Mouse (Mus musculus) heart, adult 2 months (tissue): ENCODE results near the gene Dab1. TPM values are rescaled to one million over a fixed set of nuclear protein-coding genes. Genes with fewer than 3 reads are reported as not detected.

ENCODE experiments used
- DNase-seq, 2 experiments: peaks; one replicate each; pipeline ENCODE4 v3.0.0; 2021
- H3K27ac ChIP-seq: fragments of 200-600 bp; 2 replicates; pipeline ENCODE4 v1.8.1; 2022
- H3K27me3 ChIP-seq: fragments of 200-500 bp; 2 replicates; pipeline ENCODE4 v1.6.1; 2012; ENCODE audit warnings: mild to moderate bottlenecking, low read length, inconsistent platforms, mixed read lengths; ENCODE audit not compliant: control insufficient read depth, insufficient read depth
- H3K36me3 ChIP-seq: fragments of 200-500 bp; 2 replicates; pipeline ENCODE4 v1.6.1; 2012; ENCODE audit warnings: low read length, inconsistent platforms; ENCODE audit not compliant: control insufficient read depth, insufficient read depth
- H3K4me1 ChIP-seq: fragments of 200-500 bp; 2 replicates; pipeline ENCODE4 v1.6.1; 2011; ENCODE audit warnings: low read length; ENCODE audit not compliant: control insufficient read depth, insufficient read depth
- H3K4me3 ChIP-seq: fragments of 200-600 bp; 2 replicates; pipeline ENCODE4 v1.8.1; 2022
- H3K79me2 ChIP-seq: fragments of 200-500 bp; replicated peaks from 2 replicates; pipeline ENCODE4 v1.6.1; 2012; ENCODE audit warnings: mild to moderate bottlenecking, inconsistent platforms, low read length, moderate library complexity, mixed read lengths; ENCODE audit not compliant: control insufficient read depth, insufficient read depth
- H3K9ac ChIP-seq: fragments of 200-500 bp; 2 replicates; pipeline ENCODE4 v1.6.1; 2012; ENCODE audit warnings: low read depth, mild to moderate bottlenecking, control low read depth, inconsistent platforms, low read length, mixed read lengths
- CTCF ChIP-seq: fragments of 200-600 bp; IDR thresholded peaks from 2 replicates; pipeline ENCODE4 v1.8.1; 2022; ENCODE audit warnings: antibody characterized with exemption, mild to moderate bottlenecking, moderate library complexity
- EP300 ChIP-seq: fragments of 200-500 bp; IDR thresholded peaks from 2 replicates; pipeline ENCODE4 v1.6.1; 2011; ENCODE audit warnings: low read depth, low read length, control low read depth; ENCODE audit not compliant: insufficient read depth
- POLR2A ChIP-seq: fragments of 200-500 bp; IDR thresholded peaks from 2 replicates; pipeline ENCODE4 v1.6.1; 2011; ENCODE audit warnings: mild to moderate bottlenecking, low read depth, low read length, control low read depth; ENCODE audit not compliant: insufficient read depth
- WGBS: fragments of 180-500 bp; shearing (Covaris S2); methylation state at CpG from one replicate; pipeline ENCODE4 v1.1.7; 2018; 5-methylcytosine and 5-hydroxymethylcytosine counted together
- intact Hi-C: fragments of 180-260 bp; cut with DNase I; formaldehyde crosslinking; loops from one replicate; pipeline ENCODE4 v1.15.1; 2025
- polyA plus RNA-seq: library from polyadenylated mRNA; depleted of rRNA; stranded (reverse); fragments of >200 nt; gene quantifications from 2 replicates; pipeline ENCODE4 v1.2.3, GENCODE M21; 2012
- total RNA-seq, 2 experiments: library from RNA; stranded (reverse); gene quantifications; 2 replicates each; pipeline ENCODE4 v1.2.3; 2021

The Dab1 gene
- total and polyA plus RNA-seq, 3 experiments, result 0.21 TPM; not detected in 2

DNA sequence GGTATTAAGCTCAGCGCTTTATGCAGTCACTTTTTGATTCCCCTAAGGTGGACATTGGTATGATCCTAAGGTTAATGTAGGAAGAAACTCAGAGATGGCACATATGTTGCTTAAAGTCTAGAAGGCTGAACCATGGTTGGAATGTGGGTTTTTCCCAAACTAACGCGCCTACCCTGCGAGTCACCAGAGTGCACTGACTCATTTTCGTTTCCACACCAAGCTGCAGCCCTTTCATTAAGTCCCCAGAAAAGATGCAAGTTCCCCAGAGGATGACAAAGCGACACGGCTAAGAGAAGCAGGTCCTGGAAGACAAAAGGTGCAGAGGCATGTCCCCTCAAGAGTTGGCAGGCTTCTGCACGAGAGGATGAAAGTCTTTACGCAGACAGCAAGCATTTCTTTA, 39.1 kb upstream of the Dab1 start:
- no peaks in the 10 kb centered on the region for H3K27me3 ChIP-seq
- no peak overlapping the region for H3K4me3 ChIP-seq
- H3K36me3 ChIP-seq, result no peaks in the 10 kb centered on the region
- H3K27ac ChIP-seq, result no peak overlapping the region
- TF ChIP-seq EP300 (no peak), POLR2A (no peak), CTCF (no peak)
- H3K4me1 ChIP-seq, result no peaks in the 10 kb centered on the region
- H3K79me2 ChIP-seq, result no peaks in the 10 kb centered on the region
- no peak overlapping the region for H3K9ac ChIP-seq
- WGBS, result 75% methylated on average over 9 of the region's 9 CpGs
- intact Hi-C loops, result no loop called here
- no peak for DNase-seq

DNA sequence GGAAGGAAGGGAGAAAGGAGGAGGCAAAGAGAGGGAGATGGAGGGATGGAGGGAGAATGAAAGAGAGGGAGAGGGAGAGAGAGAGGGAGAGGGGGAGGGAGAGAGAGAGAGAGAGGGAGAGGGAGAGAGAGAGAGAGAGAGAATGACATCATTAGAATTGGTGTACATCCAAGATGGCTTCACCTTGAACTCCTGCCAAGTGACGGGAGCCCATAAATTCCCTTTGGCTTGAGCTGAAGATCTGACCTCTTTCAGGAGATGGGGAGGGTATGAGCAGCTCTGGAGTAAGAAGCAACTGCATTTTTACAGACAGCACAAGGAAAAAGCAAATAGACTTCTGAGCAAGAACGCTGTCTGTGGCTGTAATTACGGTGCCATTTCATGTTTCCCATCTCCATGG, 4.1 kb upstream of the Dab1 start:
- Histone ChIP-seq H3K9ac (no peak overlapping the region), H3K27ac (no peak overlapping the region), H3K27me3 (no peaks in the 10 kb centered on the region), H3K36me3 (no peaks in the 10 kb centered on the region), H3K4me3 (no peak overlapping the region), H3K79me2 (no peaks in the 10 kb centered on the region), H3K4me1 (no peaks in the 10 kb centered on the region)
- intact Hi-C loops, result no loop called here
- WGBS, result 67% methylated on average over 3 of the region's 3 CpGs
- DNase-seq, result no peak
- TF ChIP-seq POLR2A, result no peak
- no peak for TF ChIP-seq EP300
- TF ChIP-seq CTCF, result no peak

DNA sequence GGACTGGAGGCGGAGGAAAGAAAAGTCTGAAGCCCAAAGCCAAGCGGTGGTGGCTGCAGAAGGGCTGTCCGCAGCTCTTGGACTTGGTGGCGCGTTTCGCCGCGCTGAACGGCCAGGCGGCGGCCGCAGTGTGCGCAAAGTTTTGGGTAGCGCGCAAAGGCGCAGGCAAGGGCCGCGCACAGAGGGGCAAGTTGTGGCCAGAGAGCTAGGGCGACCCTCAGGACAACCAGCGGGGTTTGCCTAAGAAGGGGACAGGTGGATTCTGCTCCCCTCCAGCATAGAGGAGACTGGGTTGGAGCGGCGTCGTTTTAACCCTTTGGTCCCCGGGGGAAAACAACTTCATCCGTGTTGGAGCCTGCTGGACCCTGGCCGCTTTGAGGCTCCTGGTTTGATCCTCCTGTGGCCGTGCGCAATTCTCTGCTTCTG, 800 bp downstream of the Dab1 start:
- Histone ChIP-seq H3K27ac (no peak overlapping the region), H3K9ac (no peak overlapping the region), H3K4me1 (no peaks in the 10 kb centered on the region), H3K79me2 (no peaks in the 10 kb centered on the region), H3K4me3 (no peak overlapping the region), H3K27me3 (no peaks in the 10 kb centered on the region), H3K36me3 (no peaks in the 10 kb centered on the region)
- TF ChIP-seq POLR2A (no peak), CTCF (no peak), EP300 (no peak)
- intact Hi-C loops, result no loop called here
- DNase-seq, result no peak
- 2% methylated on average over 28 of the region's 28 CpGs for WGBS

DNA sequence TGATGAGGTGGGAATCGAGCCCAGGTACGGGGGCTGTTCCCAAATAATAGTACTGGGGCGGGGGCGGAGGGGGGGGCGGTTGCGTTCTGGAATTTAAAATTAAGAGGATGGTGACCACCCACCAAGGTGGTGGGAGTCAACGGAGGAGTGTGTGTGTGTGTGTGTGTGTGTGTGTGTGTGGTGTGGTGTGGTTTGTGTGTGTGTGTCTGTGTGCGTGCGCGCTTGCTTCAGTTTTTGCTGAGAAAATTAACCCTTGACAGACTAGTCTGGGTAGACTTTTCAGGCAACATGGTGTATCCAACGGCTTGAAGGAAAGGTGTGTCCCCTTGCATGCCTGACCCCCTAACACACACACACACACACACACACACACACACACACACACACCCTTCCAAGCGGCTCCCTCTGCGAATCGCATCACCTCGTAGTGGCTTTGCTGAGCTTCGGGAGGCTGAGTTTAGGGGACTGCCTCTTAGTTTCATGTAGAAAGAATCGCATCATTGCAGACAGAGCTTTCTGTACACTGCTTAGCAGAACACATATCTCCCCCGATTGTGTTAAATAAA, 1.5 kb downstream of the Dab1 start:
- Histone ChIP-seq H3K9ac (no peak overlapping the region), H3K27ac (no peak overlapping the region), H3K27me3 (no peaks in the 10 kb centered on the region), H3K4me3 (no peak overlapping the region), H3K79me2 (no peaks in the 10 kb centered on the region), H3K36me3 (no peaks in the 10 kb centered on the region), H3K4me1 (no peaks in the 10 kb centered on the region)
- 25% methylated on average over 18 of the region's 18 CpGs for WGBS
- TF ChIP-seq CTCF (no peak), EP300 (no peak), POLR2A (no peak)
- intact Hi-C loops, result no loop called here
- no peak for DNase-seq

DNA sequence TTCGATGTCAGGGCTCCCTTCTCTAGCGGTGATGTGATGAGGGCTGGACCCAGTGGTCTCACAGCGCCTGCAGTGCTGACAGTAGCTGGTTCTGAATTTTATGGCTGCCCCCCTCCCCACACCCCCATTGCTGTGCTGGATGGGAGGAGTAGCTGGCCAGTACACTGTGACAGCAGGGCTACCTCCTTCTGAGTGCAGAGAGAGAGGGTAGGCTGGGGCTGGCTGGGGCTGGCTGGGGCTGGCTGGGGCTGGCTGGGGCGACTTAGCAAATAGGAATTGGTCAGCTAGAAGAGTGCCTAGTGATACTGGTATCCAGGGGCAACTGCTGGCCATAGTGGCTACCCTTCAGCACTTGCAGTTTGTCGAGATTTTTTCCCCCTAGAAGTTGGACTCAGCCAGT, 2.4 kb downstream of the Dab1 start:
- no peaks in the 10 kb centered on the region for H3K4me1 ChIP-seq
- H3K27me3 ChIP-seq, result no peaks in the 10 kb centered on the region
- 34% methylated on average over 5 of the region's 5 CpGs for WGBS
- intact Hi-C loops, result no loop called here
- H3K9ac ChIP-seq, result no peak overlapping the region
- no peak for DNase-seq
- TF ChIP-seq CTCF (no peak), EP300 (no peak), POLR2A (no peak)
- no peak overlapping the region for H3K27ac ChIP-seq
- H3K36me3 ChIP-seq, result no peaks in the 10 kb centered on the region
- H3K79me2 ChIP-seq, result no peaks in the 10 kb centered on the region
- no peak overlapping the region for H3K4me3 ChIP-seq

DNA sequence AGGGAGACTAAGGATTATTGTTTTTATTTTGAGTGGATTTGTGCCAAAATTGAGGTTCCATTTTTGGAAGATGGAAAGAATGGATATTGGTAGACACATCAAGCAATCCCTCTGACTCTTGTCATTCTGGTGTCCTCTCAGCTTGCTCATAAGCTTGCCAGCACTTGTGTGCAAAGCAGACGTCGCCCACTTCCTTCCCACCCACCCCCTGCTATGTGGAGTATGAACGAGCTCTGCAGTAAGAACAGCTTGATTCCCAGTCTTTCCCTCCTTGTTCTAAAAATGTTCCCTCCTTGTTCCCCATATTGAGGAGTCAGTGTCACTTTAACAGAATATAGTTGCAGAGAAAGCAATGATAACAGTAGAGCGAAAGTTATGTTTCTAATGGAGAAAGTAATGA, 11.0 kb downstream of the Dab1 start:
- H3K9ac ChIP-seq, result no peak overlapping the region
- H3K79me2 ChIP-seq, result no peaks in the 10 kb centered on the region
- no peak for DNase-seq
- no peak overlapping the region for H3K27ac ChIP-seq
- H3K4me1 ChIP-seq, result no peaks in the 10 kb centered on the region
- TF ChIP-seq POLR2A (no peak), CTCF (no peak), EP300 (no peak)
- no peaks in the 10 kb centered on the region for H3K27me3 ChIP-seq
- H3K36me3 ChIP-seq, result no peaks in the 10 kb centered on the region
- WGBS, result 63% methylated on average over 4 of the region's 4 CpGs
- H3K4me3 ChIP-seq, result no peak overlapping the region
- intact Hi-C loops, result no loop called here
